Mouse (Mus musculus) frontal cortex, postnatal 25 days (tissue): ENCODE data around the gene Hspbap1.

ENCODE experiments used
- DNase-seq, 2 experiments: peaks; one replicate each; pipeline ENCODE4 v3.0.0; 2022; ENCODE audit warnings: low spot score in 2 of 2

Gene Hspbap1

DNA sequence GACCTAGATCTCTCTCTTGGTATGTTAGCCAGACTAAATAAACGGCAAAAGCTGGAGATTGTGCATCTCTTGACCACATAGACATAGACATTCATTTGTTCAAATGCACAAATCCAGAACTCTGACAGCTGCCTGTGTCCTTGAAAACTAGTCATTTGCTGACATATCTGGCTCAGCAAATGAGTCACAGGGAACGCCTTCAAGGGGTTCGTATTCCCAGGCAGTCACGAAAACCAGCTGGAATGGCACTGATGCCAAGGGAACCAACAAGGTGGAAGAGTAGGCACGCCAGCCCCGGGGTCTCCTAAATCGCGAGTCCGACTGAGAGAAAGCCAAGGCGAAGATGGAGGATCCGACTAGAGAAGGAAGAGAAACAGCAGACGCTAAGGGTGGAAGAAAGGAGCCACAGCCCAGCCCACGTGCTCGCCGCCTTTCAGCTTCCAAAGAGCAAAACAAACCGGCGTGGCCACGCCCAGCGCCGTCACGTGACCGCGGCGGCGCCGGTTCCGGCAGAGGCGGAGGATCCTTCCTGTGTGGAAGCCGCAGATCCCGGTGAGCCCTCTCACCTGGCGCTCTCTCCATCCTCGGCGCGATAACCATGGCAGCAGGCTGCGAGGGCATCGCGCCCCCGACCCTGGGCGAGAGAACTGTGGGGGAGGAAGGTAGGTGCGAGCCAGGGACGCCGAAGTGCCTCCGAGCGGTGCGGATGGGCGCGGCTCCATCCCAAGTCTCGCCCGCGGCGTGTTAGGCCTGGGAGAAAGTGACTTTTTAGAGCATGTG, at the start of gene Hspbap1:
Hspbap1 (plus strand) TSS at position 498 of the 780 bp plus-strand sequence.
- peak; percentile 80 to 82 for DNase-seq

DNA sequence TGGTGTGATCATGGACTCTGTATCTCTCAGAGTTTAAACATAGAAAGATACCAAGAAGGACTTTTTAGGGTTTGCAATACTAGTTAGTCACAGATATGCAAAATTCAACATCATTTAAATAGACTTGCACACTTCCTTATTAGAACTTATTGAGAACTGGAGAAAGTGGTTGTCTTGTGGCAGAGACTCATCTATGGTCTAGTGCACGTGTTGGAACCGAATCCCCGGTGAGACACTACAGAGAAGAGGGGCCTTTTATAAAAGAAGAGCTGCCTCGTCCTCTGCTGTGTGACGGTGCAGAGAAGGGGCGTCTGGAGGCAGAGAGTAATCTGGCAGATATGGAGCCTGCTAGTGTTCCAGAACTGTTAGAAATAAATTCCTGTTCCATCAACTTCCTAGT, 45.6 kb upstream of the Hspbap1 start:
- DNase-seq, result no peak

GRCm38 (mm10) chr16:35726601-35727000, 43.6 kb upstream of the Hspbap1 start:
- no peak for DNase-seq

DNA sequence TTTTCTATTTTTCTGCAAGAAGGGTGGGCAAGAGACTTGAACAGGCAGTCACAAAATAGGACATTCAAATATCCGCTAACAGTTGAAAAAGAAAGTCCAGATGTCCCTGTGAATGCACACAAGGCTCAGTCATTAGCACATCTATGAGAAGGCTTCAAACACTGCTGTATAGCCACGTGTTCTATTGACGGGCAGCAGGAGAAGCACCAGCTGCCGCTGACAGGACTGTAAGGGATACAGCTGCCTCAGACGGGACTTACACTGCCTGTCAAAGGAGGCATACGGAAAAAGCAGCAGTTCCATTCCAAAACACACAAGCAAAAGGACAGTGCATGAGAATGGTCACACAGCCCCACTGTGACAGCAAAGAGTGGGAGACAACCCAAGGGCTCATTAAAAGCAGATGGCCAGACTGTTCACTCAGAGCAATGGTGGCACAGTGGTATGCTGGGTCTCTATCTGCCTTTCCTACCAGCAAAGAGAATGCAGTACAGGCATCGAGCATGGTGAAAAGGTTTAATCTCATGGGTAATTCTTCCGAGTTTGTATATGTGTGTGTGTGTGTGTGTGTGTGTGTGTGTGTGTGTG, 40.9 kb upstream of the Hspbap1 start:
- no peak for DNase-seq

- DNase-seq, result no peak
These were observed 38.1 kb upstream of the Hspbap1 start for GRCm38 (mm10) chr16:35732096-35732495.

- peak in 1 of 2 experiments; percentile 20 for DNase-seq
These were observed 36.1 kb upstream of the Hspbap1 start for GRCm38 (mm10) chr16:35734038-35734437.

DNA sequence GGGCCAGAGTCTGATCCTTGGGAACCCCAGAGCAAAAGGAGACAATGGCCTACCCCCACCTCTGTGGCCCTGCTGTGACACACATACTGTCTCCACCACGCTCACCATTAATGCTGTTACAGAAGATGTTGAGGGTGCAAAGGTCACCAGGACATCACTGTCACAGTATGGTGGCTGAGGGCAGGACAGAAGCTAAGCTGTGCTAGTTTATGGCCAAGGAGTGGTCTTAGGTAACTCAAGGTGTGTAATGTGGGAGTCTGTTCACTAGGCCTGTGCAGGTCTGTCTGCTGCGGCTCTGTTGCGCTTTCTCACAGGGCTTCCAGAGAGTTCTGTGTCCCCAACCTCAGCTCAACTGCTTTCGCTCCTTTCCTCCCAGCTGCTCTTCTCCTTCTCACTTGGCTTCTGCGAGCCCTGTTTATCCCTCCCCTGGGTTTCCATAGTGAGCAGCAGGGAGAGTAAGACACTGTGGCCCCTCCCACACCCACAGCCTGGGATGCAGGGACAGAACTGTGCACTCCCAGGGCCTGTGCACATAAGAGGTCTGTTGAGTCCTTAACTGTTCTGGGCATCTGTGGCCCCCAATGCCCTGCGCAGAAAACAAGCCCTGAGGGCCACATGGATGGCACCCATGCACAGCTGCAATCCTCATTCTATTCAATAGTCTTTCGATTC, 31.9 kb upstream of the Hspbap1 start:
- no peak for DNase-seq

- DNase-seq, result no peak
These were observed 30.6 kb upstream of the Hspbap1 start for GRCm38 (mm10) chr16:35739548-35739947.

GRCm38 (mm10) chr16:35740357-35740756, 29.8 kb upstream of the Hspbap1 start:
- DNase-seq, result no peak

- no peak for DNase-seq
These were observed 29.2 kb upstream of the Hspbap1 start for GRCm38 (mm10) chr16:35740943-35741342.

- no peak for DNase-seq
These were observed 28.6 kb upstream of the Hspbap1 start for GRCm38 (mm10) chr16:35741621-35742020.

- no peak for DNase-seq
These were observed 27.8 kb upstream of the Hspbap1 start for GRCm38 (mm10) chr16:35742251-35742937.

DNA sequence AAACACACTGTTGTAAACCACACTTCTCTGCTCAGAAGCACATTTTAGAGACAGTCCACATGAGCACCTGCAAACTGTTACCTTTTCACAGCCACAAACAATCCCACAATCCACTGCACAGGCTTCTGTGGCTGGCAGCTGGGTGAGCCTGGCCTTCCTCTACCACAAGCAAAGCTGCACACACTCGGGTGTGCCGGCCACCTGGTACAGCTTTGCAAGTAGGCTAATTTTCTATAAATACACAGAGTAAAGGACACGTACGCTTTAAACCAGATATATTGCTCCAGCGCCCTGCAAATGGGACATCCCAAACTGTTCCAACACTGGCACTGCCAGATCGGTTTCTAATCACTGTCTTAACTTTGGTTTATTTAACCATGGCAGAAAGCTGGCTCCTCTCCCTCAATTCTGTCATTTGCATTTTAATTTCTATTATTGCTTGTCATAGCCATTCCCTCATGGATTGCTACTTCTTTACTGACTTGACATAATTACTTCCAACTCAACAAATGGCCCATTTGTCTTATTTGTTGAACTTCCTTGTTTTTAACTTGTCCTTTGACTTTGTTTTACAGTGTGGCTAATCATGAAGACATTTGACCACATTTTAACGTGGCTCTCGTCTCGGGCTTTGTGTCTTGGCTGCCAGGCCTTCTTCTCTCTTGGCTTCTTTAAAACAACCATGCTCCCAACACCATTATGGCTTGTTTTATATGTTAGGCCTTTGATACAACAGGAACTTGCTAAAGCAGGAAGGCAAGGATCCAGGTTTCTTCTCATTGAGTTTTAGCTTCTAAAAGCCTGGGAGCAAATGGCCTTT, 22.5 kb upstream of the Hspbap1 start:
- DNase-seq, result no peak

DNA sequence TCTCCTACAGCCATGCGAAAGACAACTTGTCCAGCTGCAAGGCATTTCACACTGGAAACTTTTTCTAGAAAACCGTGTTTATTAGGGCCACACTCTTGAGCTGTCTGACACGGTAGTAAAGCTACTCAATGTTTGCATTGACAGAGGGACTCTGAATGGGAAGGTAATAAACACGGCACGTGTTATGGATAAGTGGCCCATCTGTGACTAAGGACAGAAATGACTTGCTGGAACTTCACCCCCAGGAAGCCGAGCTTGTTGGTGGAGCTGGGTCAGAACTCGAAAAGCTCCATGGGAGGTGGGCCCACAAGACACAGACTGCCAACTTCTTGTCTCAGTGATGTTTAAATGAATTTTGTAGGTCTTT, 22.0 kb upstream of the Hspbap1 start:
- no peak for DNase-seq

DNA sequence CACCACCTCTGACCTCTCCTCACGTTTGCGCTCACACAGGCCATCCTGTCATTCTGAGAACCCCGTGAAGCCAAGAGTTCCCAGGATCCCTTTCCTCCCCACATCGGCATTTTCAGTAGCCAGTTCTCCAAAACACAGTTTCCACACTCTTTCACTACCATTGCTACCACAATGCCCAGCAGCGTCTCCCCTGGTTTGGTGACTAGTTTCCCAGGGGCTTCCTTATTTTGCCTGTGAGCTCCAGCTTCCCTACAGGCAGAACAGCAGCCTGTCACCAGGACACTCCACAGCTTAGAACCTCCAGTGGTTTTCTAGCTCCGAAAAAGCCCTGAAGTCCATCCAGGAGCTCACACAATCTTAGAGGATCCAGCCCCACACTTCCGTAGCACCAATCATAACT, 20.8 kb upstream of the Hspbap1 start:
- no peak for DNase-seq

DNA sequence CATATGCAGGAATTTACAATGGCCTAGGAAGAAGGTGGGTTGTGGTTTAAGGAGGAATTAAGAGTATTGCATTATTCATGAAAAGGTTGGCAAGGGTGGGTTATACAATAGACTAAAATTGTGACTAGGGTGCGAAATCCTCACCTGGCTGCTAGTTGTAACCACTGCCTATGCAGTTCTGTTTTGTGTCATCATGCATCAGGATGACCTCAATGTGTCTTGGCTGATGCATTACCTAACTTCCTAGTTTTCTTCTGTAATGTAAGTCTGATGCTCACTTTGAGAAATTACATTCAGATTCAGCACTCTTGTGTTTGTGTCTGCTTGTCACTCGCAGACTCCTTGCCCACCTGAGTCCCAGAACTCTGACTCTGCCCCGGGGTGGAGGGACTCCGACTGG, 18.3 kb upstream of the Hspbap1 start:
- DNase-seq, result no peak

GRCm38 (mm10) chr16:35753926-35754325, 16.2 kb upstream of the Hspbap1 start:
- DNase-seq, result no peak

DNA sequence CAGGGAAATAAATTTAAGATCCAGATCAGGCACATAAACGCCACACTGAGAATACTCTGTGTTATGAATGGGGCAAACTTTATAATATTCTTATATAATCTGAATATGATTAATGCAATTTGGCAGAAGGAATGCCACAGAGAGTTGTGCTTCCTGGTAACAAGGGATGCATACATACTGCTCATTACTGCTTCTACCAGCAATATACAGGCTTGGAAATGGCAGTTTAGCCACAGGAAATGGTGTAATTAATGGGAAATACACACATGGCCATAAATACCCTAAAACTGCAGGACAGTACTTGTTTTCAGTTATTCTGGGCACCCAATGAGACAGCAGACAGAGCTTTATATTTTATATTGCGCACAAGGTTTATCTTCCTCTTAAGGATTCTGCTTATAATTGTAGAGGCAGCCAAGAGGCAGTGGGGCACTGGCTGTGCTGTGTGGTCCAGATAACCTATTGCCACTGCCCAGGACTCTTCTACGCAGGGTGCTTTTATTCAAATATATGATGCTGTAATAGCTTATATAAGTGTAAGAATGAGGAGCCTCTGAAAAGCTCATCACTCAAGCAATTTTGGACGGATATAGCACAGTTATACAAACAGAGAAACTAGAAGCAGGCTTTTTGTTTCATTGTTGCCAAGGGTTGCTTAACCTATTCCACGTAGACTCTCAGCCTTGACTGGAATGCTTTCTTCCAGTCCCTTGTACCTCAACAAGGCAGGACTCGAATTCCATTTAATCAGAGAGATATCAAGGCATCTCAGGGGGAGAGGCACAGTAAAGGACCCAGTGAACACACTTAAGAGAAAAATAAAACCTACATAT, 14.5 kb upstream of the Hspbap1 start:
- no peak for DNase-seq

DNA sequence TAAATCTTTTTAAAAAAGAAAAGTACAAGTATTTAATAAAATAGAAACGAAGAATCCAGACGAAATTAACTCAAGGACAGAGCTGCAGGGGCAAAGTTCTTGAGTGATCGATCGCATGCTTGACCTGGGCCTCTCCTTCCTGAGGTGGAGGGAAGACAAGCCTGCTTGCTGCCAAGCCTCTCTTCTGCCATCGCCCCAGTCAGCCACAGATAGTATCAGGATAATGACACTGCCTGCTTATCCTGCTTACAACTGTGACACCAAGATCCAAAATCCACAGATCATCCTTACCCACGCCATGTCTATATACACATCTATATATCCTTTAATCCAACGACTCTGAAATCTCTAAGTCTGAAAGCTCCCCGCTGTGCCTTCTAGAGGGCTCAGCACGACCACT, 13.5 kb upstream of the Hspbap1 start:
- no peak for DNase-seq

DNA sequence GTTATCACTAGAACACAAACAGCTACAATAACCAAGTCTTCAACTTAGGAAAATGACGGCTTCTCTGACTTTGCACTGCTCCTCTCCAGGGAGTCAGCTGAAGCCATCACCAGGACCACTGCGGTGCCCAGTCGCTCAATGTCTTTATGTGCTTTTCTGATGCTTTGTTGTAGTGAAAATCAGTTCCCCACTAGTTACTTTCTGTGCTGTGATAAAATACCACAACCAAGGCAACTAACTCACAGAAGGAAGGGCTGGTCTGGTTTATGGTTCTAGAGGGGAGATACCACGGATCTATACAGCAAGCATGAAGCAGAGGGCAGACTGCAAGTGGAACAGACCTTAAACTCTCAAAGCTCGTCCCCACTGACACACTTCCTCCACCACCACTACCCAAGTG, 10.8 kb upstream of the Hspbap1 start:
- DNase-seq, result no peak
